Mouse (Mus musculus) liver, postnatal 0 days (tissue): ENCODE results near the gene Hist1h3f. TPM values are rescaled to one million over a fixed set of nuclear protein-coding genes. Genes with fewer than 3 reads are reported as not detected.
"Not testable (repeated sequence)": the region's sequence is repeated elsewhere in the genome, so short reads cannot be mapped to it uniquely, and the experiment has no call there.

Experiments used
- ATAC-seq: fragments of 200-750 bp; cut with Nextera tagmentation; 2 replicates; pipeline ENCODE4 v1.8.0; 2017; ENCODE audit warnings: mild to moderate bottlenecking, moderate library complexity
- DNase-seq: peaks from one replicate; pipeline ENCODE4 v3.0.0-alpha.2; 2016
- H3K27ac ChIP-seq: fragments of 300-500 bp; sonication (generic); 2 replicates; pipeline ENCODE4 v1.5.1; 2014; ENCODE audit warnings: antibody characterized with exemption, moderate library complexity, mild to moderate bottlenecking, low read depth
- H3K27me3 ChIP-seq: fragments of 300-500 bp; sonication (generic); 2 replicates; pipeline ENCODE4 v1.6.1; 2014; ENCODE audit warnings: low read length, control low read depth, mixed read lengths; ENCODE audit not compliant: insufficient read depth
- H3K36me3 ChIP-seq: fragments of 300-500 bp; sonication (generic); replicated peaks from 2 replicates; pipeline ENCODE4 v1.6.1; 2014; ENCODE audit warnings: mild to moderate bottlenecking, control low read depth, low read length, moderate library complexity, mixed read lengths; ENCODE audit not compliant: insufficient read depth
- H3K4me1 ChIP-seq: fragments of 300-500 bp; sonication (generic); 2 replicates; pipeline ENCODE4 v1.6.1; 2014; ENCODE audit warnings: antibody characterized with exemption, mild to moderate bottlenecking, control low read depth; ENCODE audit not compliant: insufficient read depth
- H3K4me2 ChIP-seq: fragments of 300-500 bp; sonication (generic); 2 replicates; pipeline ENCODE4 v1.6.1; 2014; ENCODE audit warnings: low read depth, mild to moderate bottlenecking, low read length, moderate library complexity, mixed read lengths
- H3K4me3 ChIP-seq: fragments of 300-500 bp; sonication (generic); 2 replicates; pipeline ENCODE4 v1.5.1; 2014; ENCODE audit warnings: low read depth, low read length
- H3K9ac ChIP-seq: fragments of 300-500 bp; sonication (generic); replicated peaks from 2 replicates; pipeline ENCODE4 v1.6.1; 2014; ENCODE audit warnings: mild to moderate bottlenecking, moderate library complexity
- H3K9me3 ChIP-seq: fragments of 300-500 bp; sonication (generic); 2 replicates; pipeline ENCODE4 v1.6.1; 2016; ENCODE audit warnings: mild to moderate bottlenecking, control low read depth, low read length, mixed read lengths
- CTCF ChIP-seq: sonication (generic); IDR thresholded peaks from 2 replicates; pipeline ENCODE4 v1.5.1; 2016; ENCODE audit warnings: antibody characterized with exemption, low read depth
- EP300 ChIP-seq: IDR thresholded peaks from 2 replicates; pipeline ENCODE4 v1.6.1; 2016; ENCODE audit warnings: antibody characterized with exemption, low read depth, mild to moderate bottlenecking
- whole genome bisulfite sequencing: fragments of 180-500 bp; shearing (Covaris S2); extraction: QIAGEN DNeasy Blood & Tissue Kit; methylation state at CpG from one replicate; pipeline ENCODE4 v1.1.7; 2014; ENCODE audit not compliant: insufficient replicate concordance; 5-methylcytosine and 5-hydroxymethylcytosine counted together
- polyA plus RNA-seq: library from polyadenylated mRNA; unstranded; fragments of >200 nt; fragmentation: Nextera tagmentation; extraction: Ambion mirVana; gene quantifications from 2 replicates; pipeline ENCODE4 v1.2.1, GENCODE M21; 2015

Hist1h3f gene
- polyA plus RNA-seq, 1 experiment from 2014 or later, result 1.5 TPM

DNA sequence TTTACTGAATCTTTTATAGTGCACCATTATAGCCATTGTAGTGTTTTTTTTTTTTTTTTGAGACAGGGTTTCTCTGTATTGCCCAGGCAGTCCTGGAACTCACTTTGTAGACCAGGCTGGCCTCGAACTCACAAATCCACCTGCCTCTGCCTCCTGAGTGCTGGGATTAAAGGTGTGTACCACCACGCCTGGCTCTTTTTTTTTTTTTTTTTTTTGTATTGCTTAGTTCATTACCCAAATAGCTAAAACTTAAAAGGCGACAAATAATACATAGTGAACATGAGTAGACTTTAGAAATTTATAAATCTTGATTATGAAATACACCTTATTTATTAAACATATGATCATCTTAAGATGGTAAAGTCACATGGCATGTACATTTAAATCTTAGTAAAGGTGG lies 2.4 kb upstream of the Hist1h3f start:
- H3K9ac ChIP-seq, result no peak overlapping the region
- DNase-seq (no peak), ATAC-seq (no peak)
- TF ChIP-seq EP300, result no peak
- TF ChIP-seq CTCF, result no peak
- peaks cover 7% of the 10 kb centered on the region; the same call in 1 of the 2 replicates for H3K4me1 ChIP-seq
- H3K9me3 ChIP-seq, result no peaks in the 10 kb centered on the region
- H3K36me3 ChIP-seq, result no peaks in the 10 kb centered on the region
- H3K27me3 ChIP-seq, result no peaks in the 10 kb centered on the region
- H3K27ac ChIP-seq, result no peak overlapping the region
- WGBS, result 81% methylated on average over 3 of the region's 3 CpGs
- 0 out of 2 replicates have a peak overlapping the region, but pooled peaks have one; percentile 77 for H3K4me2 ChIP-seq
- H3K4me3 ChIP-seq, result peak overlapping the region; percentile 50; the same call in 1 of the 2 replicates

DNA sequence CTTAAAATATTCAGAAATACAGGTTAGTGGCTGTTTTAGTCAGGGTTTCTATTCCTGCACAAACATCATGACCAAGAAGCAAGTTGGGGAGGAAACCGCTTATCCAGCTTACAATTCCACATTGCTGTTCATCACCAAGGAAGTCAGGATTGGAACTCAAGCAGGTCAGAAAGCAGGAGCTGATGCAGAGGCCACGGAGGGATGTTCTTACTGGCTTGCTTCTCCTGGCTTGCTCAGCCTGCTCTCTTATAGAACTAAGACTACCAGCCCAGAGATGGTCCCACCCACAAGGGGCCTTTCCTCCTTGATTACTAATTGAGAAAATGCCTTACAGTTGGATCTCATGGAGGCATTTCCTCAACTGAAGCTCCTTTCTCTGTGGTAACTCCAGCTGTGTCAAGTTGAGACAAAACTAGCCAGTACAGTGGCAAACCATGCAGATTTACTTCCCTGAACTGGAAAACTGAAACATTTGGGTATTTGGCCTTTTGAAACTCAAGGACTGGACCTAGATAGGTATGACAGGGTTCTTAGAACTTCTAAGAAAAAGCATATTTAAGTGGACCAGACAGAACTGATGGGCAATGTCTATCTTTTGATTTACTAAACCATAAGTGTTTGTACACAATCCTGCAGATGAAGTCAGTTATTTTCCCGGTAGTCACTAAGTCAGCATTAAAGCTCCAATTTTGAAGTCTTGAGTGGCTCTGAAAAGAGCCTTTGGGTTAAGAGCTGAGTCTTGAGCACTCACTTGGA lies 1.4 kb upstream of the Hist1h3f start:
- ATAC-seq, H3K4me1 ChIP-seq, H3K9me3 ChIP-seq, H3K36me3 ChIP-seq, DNase-seq, H3K27me3 ChIP-seq: not testable (repeated sequence)
- 11% methylated on average over 3 of the region's 3 CpGs for WGBS
- Histone ChIP-seq H3K9ac (peak overlapping the region; percentile 67), H3K4me3 (peak overlapping the region; percentile 50), H3K4me2 (peak overlapping the region; percentile 77), H3K27ac (peak overlapping the region; percentile 93)

DNA sequence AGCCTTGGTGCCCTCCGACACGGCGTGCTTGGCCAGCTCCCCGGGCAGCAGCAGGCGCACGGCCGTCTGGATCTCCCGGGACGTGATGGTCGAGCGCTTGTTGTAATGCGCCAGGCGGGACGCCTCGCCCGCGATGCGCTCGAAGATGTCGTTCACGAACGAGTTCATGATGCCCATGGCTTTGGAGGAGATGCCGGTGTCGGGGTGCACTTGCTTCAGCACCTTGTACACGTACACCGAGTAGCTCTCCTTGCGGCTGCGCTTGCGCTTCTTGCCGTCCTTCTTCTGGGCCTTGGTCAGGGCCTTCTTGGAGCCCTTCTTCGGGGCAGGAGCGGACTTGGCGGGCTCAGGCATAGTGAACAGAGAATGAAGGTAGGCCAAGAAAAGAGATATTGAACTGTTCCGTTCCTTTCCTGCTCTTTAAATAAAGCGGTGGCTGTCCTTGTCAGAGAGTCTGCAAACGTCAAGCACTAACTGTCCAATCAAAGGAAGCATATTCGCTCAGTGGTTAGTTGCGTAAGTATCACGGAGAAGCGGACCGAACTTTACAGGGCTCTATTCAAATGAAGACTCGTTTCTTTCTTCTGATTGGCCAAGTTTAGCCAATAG lies 749 bp upstream of the Hist1h3f start, which contains the start of gene Hist1h2bh:
Gene Hist1h2bh, minus strand, starts transcription at position 394 of the 609 bp plus-strand sequence.
- Histone ChIP-seq H3K4me3 (peak within 1 kb of the TSS; percentile 50), H3K27ac (peak within 1 kb of the TSS; percentile 93), H3K9ac (peak within 1 kb of the TSS; percentile 81), H3K4me2 (peak within 1 kb of the TSS; percentile 77)
- 2% methylated on average over 28 of the region's 42 CpGs for WGBS
- DNase-seq (peak; percentile 76), ATAC-seq (peak; percentile 88)
- H3K27me3 ChIP-seq, H3K9me3 ChIP-seq, H3K36me3 ChIP-seq, H3K4me1 ChIP-seq: not testable (repeated sequence)
- TF ChIP-seq EP300, result peak; percentile 21

DNA sequence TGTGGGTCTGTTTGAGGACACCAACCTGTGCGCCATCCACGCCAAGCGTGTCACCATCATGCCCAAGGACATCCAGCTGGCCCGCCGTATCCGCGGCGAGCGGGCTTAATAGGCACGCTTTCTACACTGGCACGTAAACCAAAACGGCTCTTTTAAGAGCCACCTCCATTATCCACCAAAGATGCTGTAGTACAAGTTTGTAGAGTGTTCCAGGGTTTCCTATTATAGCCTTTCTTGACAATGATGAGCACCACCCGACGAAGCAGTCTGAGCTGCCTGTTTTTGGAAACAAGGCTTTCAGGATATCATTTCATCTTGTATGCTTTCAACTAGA lies 902 bp downstream of the Hist1h3f start:
- H3K27me3 ChIP-seq, H3K9me3 ChIP-seq, H3K4me1 ChIP-seq, H3K36me3 ChIP-seq, ATAC-seq, DNase-seq: not testable (repeated sequence)
- 0% methylated on average over 11 of the region's 14 CpGs for WGBS
- Histone ChIP-seq H3K4me3 (peak overlapping the region; percentile 49), H3K4me2 (peak overlapping the region; percentile 77; the same call in 1 of the 2 replicates), H3K27ac (peak overlapping the region; percentile 93), H3K9ac (peak overlapping the region; percentile 81)

DNA sequence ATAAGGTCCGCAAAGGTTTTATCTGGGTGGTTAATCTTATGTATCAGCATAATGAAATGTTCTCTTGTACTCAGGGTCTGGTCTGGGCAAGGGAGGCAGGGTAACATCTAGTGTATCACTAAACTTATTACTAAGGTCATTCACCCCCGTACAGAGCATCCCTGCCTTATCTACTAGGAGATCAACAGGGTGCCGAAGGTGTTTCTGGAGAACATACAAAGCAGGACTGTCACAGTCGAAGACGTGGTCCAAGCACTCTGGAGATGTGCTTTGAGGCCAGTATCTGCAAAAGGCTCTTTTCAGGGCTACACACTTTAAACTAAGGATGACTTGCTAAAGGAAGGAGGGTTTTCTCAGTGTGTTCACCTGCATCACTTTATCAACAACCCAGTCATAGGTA lies 2.8 kb downstream of the Hist1h3f start:
- H3K4me1 ChIP-seq, result peaks cover 8% of the 10 kb centered on the region
- H3K4me2 ChIP-seq, result 0 out of 2 replicates have a peak overlapping the region, but pooled peaks have one; percentile 56
- H3K27ac ChIP-seq, result no peak overlapping the region
- no peaks in the 10 kb centered on the region for H3K9me3 ChIP-seq
- ATAC-seq (no peak), DNase-seq (no peak)
- H3K27me3 ChIP-seq, result no peaks in the 10 kb centered on the region
- no peaks in the 10 kb centered on the region for H3K36me3 ChIP-seq
- H3K4me3 ChIP-seq, result no peak overlapping the region
- WGBS, result 74% methylated on average over 5 of the region's 5 CpGs
- H3K9ac ChIP-seq, result no peak overlapping the region
- TF ChIP-seq EP300, result no peak
- TF ChIP-seq CTCF, result no peak

DNA sequence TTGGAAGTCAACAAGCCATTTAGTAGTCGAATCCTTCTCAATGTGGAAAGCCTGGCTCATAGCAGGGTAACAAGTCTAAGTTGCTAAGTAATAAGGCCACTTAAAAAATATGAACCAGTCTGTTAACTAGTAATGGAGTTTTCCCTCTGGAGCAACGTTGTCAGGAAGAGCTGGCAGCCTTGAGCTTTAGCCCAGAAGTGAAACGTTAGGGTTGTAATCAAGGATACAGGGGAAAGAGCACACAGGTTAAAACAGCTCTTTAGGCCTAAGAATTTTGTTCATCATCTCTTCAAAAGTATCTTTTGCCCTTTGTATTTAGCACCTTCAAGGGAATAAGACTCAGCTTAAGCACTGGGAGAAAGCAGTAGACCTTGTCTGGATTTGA lies 6.9 kb downstream of the Hist1h3f start:
- ATAC-seq, result no peak
- Histone ChIP-seq H3K36me3 (no peaks in the 10 kb centered on the region), H3K9ac (peak overlapping the region; percentile 64), H3K9me3 (no peaks in the 10 kb centered on the region), H3K4me3 (peak overlapping the region; percentile 48), H3K4me1 (peaks cover 13% of the 10 kb centered on the region), H3K27me3 (no peaks in the 10 kb centered on the region), H3K4me2 (peak overlapping the region; percentile 64), H3K27ac (peak overlapping the region; percentile 93)
- TF ChIP-seq CTCF (no peak), EP300 (no peak)
- 6% methylated on average over 3 of the region's 3 CpGs for WGBS
- peak; percentile 21 for DNase-seq
